Mouse (Mus musculus) lung, postnatal 0 days (tissue): ENCODE data around the gene Mgat5. TPM values are rescaled to one million over a fixed set of nuclear protein-coding genes. Genes with fewer than 3 reads are reported as not detected.

Experiments
- ATAC-seq: fragments of 200-750 bp; cut with Nextera tagmentation; 2 replicates; pipeline ENCODE4 v1.8.0; 2017; ENCODE audit warnings: moderate library complexity
- DNase-seq: peaks from one replicate; pipeline ENCODE4 v3.0.0-alpha.2; 2016; ENCODE audit warnings: low spot score
- H3K27ac ChIP-seq: fragments of 300-500 bp; sonication (generic); 2 replicates; pipeline ENCODE4 v1.5.1; 2014; ENCODE audit warnings: antibody characterized with exemption, mild to moderate bottlenecking, low read length, mixed read lengths
- H3K27me3 ChIP-seq: fragments of 300-500 bp; sonication (generic); replicated peaks from 2 replicates; pipeline ENCODE4 v1.6.1; 2014; ENCODE audit warnings: low read length, mixed read lengths; ENCODE audit not compliant: insufficient read depth
- H3K36me3 ChIP-seq: fragments of 300-500 bp; sonication (generic); 2 replicates; pipeline ENCODE4 v1.6.1; 2014; ENCODE audit warnings: low read length, mixed read lengths; ENCODE audit not compliant: insufficient read depth
- H3K4me1 ChIP-seq: fragments of 300-500 bp; sonication (generic); 2 replicates; pipeline ENCODE4 v1.6.1; 2014; ENCODE audit warnings: antibody characterized with exemption, low read depth, low read length, mixed read lengths; ENCODE audit not compliant: insufficient read depth
- H3K4me2 ChIP-seq: fragments of 300-500 bp; sonication (generic); replicated peaks from 2 replicates; pipeline ENCODE4 v1.6.1; 2014; ENCODE audit warnings: low read depth, mild to moderate bottlenecking, low read length, moderate library complexity, mixed read lengths
- H3K4me3 ChIP-seq: fragments of 300-500 bp; sonication (generic); 2 replicates; pipeline ENCODE4 v1.5.1; 2014; ENCODE audit warnings: low read depth, low read length
- H3K9ac ChIP-seq: fragments of 300-500 bp; sonication (generic); replicated peaks from 2 replicates; pipeline ENCODE4 v1.6.1; 2014; ENCODE audit warnings: low read depth, mild to moderate bottlenecking
- H3K9me3 ChIP-seq: fragments of 300-500 bp; sonication (generic); 2 replicates; pipeline ENCODE4 v1.6.1; 2016; ENCODE audit warnings: low read length, mixed read lengths
- CTCF ChIP-seq: IDR thresholded peaks from 2 replicates; pipeline ENCODE4 v1.5.1; 2016; ENCODE audit warnings: antibody characterized with exemption, mild to moderate bottlenecking
- EP300 ChIP-seq: IDR thresholded peaks from 2 replicates; pipeline ENCODE4 v1.6.1; 2016; ENCODE audit warnings: antibody characterized with exemption, mild to moderate bottlenecking, control low read depth
- WGBS: fragments of 180-500 bp; shearing (Covaris S2); extraction: QIAGEN DNeasy Blood & Tissue Kit; methylation state at CpG from one replicate; pipeline ENCODE4 v1.1.7; 2014; 5-methylcytosine and 5-hydroxymethylcytosine counted together
- polyA plus RNA-seq: library from polyadenylated mRNA; unstranded; fragments of >200 nt; fragmentation: Nextera tagmentation; extraction: Ambion mirVana; gene quantifications from 2 replicates; pipeline ENCODE4 v1.2.1, GENCODE M21; 2015

Gene Mgat5
- polyA plus RNA-seq, 1 experiment from 2014 or later: 3.5 TPM

- DNase-seq: peak; percentile 17
- no peaks in the 10 kb centered on the region for H3K27me3 ChIP-seq
- no peak overlapping the region for H3K27ac ChIP-seq
- no peaks in the 10 kb centered on the region for H3K9me3 ChIP-seq
- TF ChIP-seq CTCF (no peak), EP300 (no peak)
- H3K9ac ChIP-seq: no peak overlapping the region
- H3K4me3 ChIP-seq: no peak overlapping the region
- no peaks in the 10 kb centered on the region for H3K4me1 ChIP-seq
- H3K36me3 ChIP-seq: no peaks in the 10 kb centered on the region
- WGBS: 67% methylated on average over 12 of the region's 12 CpGs
- no peak overlapping the region for H3K4me2 ChIP-seq
- ATAC-seq: no peak
These were observed 191.9 kb downstream of the Mgat5 start for GRCm38 (mm10) chr1:127396569-127397349.

GRCm38 (mm10) chr1:127397396-127397795 lies 192.6 kb downstream of the Mgat5 start:
- TF ChIP-seq CTCF (no peak), EP300 (no peak)
- 60% methylated on average over 13 of the region's 13 CpGs for WGBS
- no peak overlapping the region for H3K27ac ChIP-seq

GRCm38 (mm10) chr1:127398186-127398585 lies 193.4 kb downstream of the Mgat5 start:
- Histone ChIP-seq H3K27ac (no peak overlapping the region), H3K4me3 (no peak overlapping the region), H3K9me3 (no peaks in the 10 kb centered on the region), H3K27me3 (no peaks in the 10 kb centered on the region), H3K4me1 (no peaks in the 10 kb centered on the region), H3K36me3 (no peaks in the 10 kb centered on the region), H3K9ac (no peak overlapping the region), H3K4me2 (no peak overlapping the region)
- DNase-seq (no peak), ATAC-seq (no peak)
- no peak for TF ChIP-seq EP300
- TF ChIP-seq CTCF: no peak
- 75% methylated on average over 5 of the region's 5 CpGs for WGBS

More at GRCm38 (mm10) chr1:127397396-127397795, 192.6 kb downstream of the Mgat5 start:
- H3K4me3 ChIP-seq: no peak overlapping the region
- ATAC-seq (no peak), DNase-seq (no peak)
- H3K9ac ChIP-seq: no peak overlapping the region
- H3K4me1 ChIP-seq: no peaks in the 10 kb centered on the region
- no peaks in the 10 kb centered on the region for H3K27me3 ChIP-seq
- no peak overlapping the region for H3K4me2 ChIP-seq
- H3K36me3 ChIP-seq: no peaks in the 10 kb centered on the region
- H3K9me3 ChIP-seq: no peaks in the 10 kb centered on the region

GRCm38 (mm10) chr1:127400198-127400597 lies 195.4 kb downstream of the Mgat5 start:
- no peak overlapping the region for H3K4me3 ChIP-seq
- WGBS: 76% methylated on average over 2 of the region's 2 CpGs
- no peak overlapping the region for H3K9ac ChIP-seq
- H3K27ac ChIP-seq: no peak overlapping the region
- H3K4me2 ChIP-seq: no peak overlapping the region
- ATAC-seq: no peak
- H3K4me1 ChIP-seq: no peaks in the 10 kb centered on the region
- no peak for DNase-seq
- H3K36me3 ChIP-seq: no peaks in the 10 kb centered on the region
- H3K27me3 ChIP-seq: no peaks in the 10 kb centered on the region
- TF ChIP-seq EP300 (no peak), CTCF (no peak)
- H3K9me3 ChIP-seq: no peaks in the 10 kb centered on the region

GRCm38 (mm10) chr1:127400666-127401065 lies 195.9 kb downstream of the Mgat5 start:
- Histone ChIP-seq H3K4me2 (no peak overlapping the region), H3K4me1 (no peaks in the 10 kb centered on the region), H3K27me3 (no peaks in the 10 kb centered on the region), H3K9me3 (no peaks in the 10 kb centered on the region), H3K27ac (no peak overlapping the region), H3K4me3 (no peak overlapping the region), H3K9ac (no peak overlapping the region), H3K36me3 (no peaks in the 10 kb centered on the region)
- TF ChIP-seq EP300 (no peak), CTCF (no peak)
- DNase-seq (peak; percentile 14), ATAC-seq (no peak)
- 68% methylated on average over 6 of the region's 6 CpGs for WGBS

GRCm38 (mm10) chr1:127404655-127405054 lies 199.8 kb downstream of the Mgat5 start:
- Histone ChIP-seq H3K27me3 (no peaks in the 10 kb centered on the region), H3K4me1 (no peaks in the 10 kb centered on the region), H3K36me3 (no peaks in the 10 kb centered on the region), H3K27ac (no peak overlapping the region), H3K4me2 (no peak overlapping the region), H3K9ac (no peak overlapping the region), H3K4me3 (no peak overlapping the region), H3K9me3 (no peaks in the 10 kb centered on the region)
- ATAC-seq (no peak), DNase-seq (no peak)
- 70% methylated on average over 3 of the region's 3 CpGs for whole genome bisulfite sequencing
- TF ChIP-seq CTCF: no peak
- no peak for TF ChIP-seq EP300
